Mouse (Mus musculus): ENCODE measurements around the gene Rnf223.
"Not testable (repeated sequence)": the region's sequence is repeated elsewhere in the genome, so short reads cannot be mapped to it uniquely, and the experiment has no call there.

Rnf223 gene

GRCm38 (mm10) chr4:156128746-156129145, 1.6 kb upstream of the Rnf223 start:
- no peak for DNase-seq (ENCODE audit: low spot score)

GRCm38 (mm10) chr4:156130940-156131339, 627 bp downstream of the Rnf223 start:
- DNase-seq (ENCODE audit: low spot score): peak; percentile 12

GRCm38 (mm10) chr4:156133334-156133733, 3.0 kb downstream of the Rnf223 start:
- DNase-seq (ENCODE audit: low spot score): no peak

GRCm38 (mm10) chr4:156133943-156134605, 3.8 kb downstream of the Rnf223 start:
- peak; percentile 32 for DNase-seq (ENCODE audit: low spot score)

- no peak for DNase-seq (ENCODE audit: low spot score)
These were observed 4.8 kb downstream of the Rnf223 start for GRCm38 (mm10) chr4:156135112-156135511.

GRCm38 (mm10) chr4:156135801-156136200, 5.5 kb downstream of the Rnf223 start:
- DNase-seq (ENCODE audit: low spot score): no peak

GRCm38 (mm10) chr4:156136285-156137100, 6.2 kb downstream of the Rnf223 start:
- no peak for DNase-seq (ENCODE audit: low spot score)

GRCm38 (mm10) chr4:156150887-156151286, 20.6 kb downstream of the Rnf223 start:
- DNase-seq (ENCODE audit: low spot score): not testable (repeated sequence)

- no peak for DNase-seq (ENCODE audit: low spot score)
These were observed 24.5 kb downstream of the Rnf223 start for GRCm38 (mm10) chr4:156154771-156155170.

GRCm38 (mm10) chr4:156166477-156166876, 36.2 kb downstream of the Rnf223 start:
- peak; percentile 35 for DNase-seq (ENCODE audit: low spot score)

- peak; percentile 35 for DNase-seq (ENCODE audit: low spot score)
These were observed 38.3 kb downstream of the Rnf223 start for GRCm38 (mm10) chr4:156168611-156169010.

- DNase-seq (ENCODE audit: low spot score): peak; percentile 29
These were observed 38.8 kb downstream of the Rnf223 start for GRCm38 (mm10) chr4:156169129-156169528.

- DNase-seq (ENCODE audit: low spot score): peak; percentile 35
These were observed 41.5 kb downstream of the Rnf223 start for GRCm38 (mm10) chr4:156171828-156172227.

- DNase-seq (ENCODE audit: low spot score): no peak
These were observed 47.3 kb downstream of the Rnf223 start for GRCm38 (mm10) chr4:156177630-156178029.
